Mouse (Mus musculus) limb, embryonic 11.5 days (tissue): Measurements from ENCODE around the gene Eml2. TPM values are rescaled to one million over a fixed set of nuclear protein-coding genes. Genes with fewer than 3 reads are reported as not detected.

Experiments used
- ATAC-seq: fragments of 200-750 bp; cut with Nextera tagmentation; 2 replicates; pipeline ENCODE4 v1.8.0; 2017; ENCODE audit warnings: low read depth; ENCODE audit not compliant: insufficient number of reproducible peaks, low FRiP score, low TSS enrichment
- DNase-seq: peaks from one replicate; pipeline ENCODE4 v3.0.0-alpha.2; 2015; ENCODE audit warnings: low spot score
- H3K27ac ChIP-seq: fragments of 300-500 bp; sonication (generic); replicated peaks from 2 replicates; pipeline ENCODE4 v1.5.1; 2014; ENCODE audit warnings: low read depth, mild to moderate bottlenecking, low read length
- H3K27me3 ChIP-seq: fragments of 300-500 bp; sonication (generic); 2 replicates; pipeline ENCODE4 v1.6.1; 2014; ENCODE audit warnings: mild to moderate bottlenecking, low read length, mixed read lengths; ENCODE audit not compliant: control insufficient read depth, insufficient read depth
- H3K36me3 ChIP-seq: fragments of 300-500 bp; sonication (generic); 2 replicates; pipeline ENCODE4 v1.6.1; 2014; ENCODE audit warnings: mild to moderate bottlenecking, low read length, moderate library complexity, mixed read lengths; ENCODE audit not compliant: control insufficient read depth, insufficient read depth
- H3K4me1 ChIP-seq: fragments of 300-500 bp; sonication (generic); 2 replicates; pipeline ENCODE4 v1.6.1; 2014; ENCODE audit warnings: low read length, mixed read lengths; ENCODE audit not compliant: control insufficient read depth, insufficient read depth
- H3K4me2 ChIP-seq: fragments of 300-500 bp; sonication (generic); 2 replicates; pipeline ENCODE4 v1.6.1; 2014; ENCODE audit warnings: low read depth, mild to moderate bottlenecking, moderate library complexity; ENCODE audit not compliant: severe bottlenecking
- H3K4me3 ChIP-seq: fragments of 300-500 bp; sonication (generic); 2 replicates; pipeline ENCODE4 v1.5.1; 2014; ENCODE audit warnings: low read depth, low read length
- H3K9ac ChIP-seq: fragments of 300-500 bp; sonication (generic); 2 replicates; pipeline ENCODE4 v1.6.1; 2014; ENCODE audit warnings: mild to moderate bottlenecking, low read length
- H3K9me3 ChIP-seq: fragments of 300-500 bp; sonication (generic); 2 replicates; pipeline ENCODE4 v1.6.1; 2016; ENCODE audit warnings: low read length; ENCODE audit not compliant: control insufficient read depth
- WGBS: fragments of 180-500 bp; shearing (Covaris S2); extraction: QIAGEN DNeasy Blood & Tissue Kit; methylation state at CpG from one replicate; pipeline ENCODE4 v1.1.7; 2014; 5-methylcytosine and 5-hydroxymethylcytosine counted together
- polyA plus RNA-seq: library from polyadenylated mRNA; unstranded; fragments of >200 nt; fragmentation: Nextera tagmentation; extraction: Ambion mirVana; gene quantifications from 2 replicates; pipeline ENCODE4 v1.2.1, GENCODE M21; 2014

Eml2 gene
- 2.2 and 2.3 TPM in 2 replicates for polyA plus RNA-seq

GRCm38 (mm10) chr7:19175708-19176515 is at the start of gene Eml2:
Eml2 (plus strand) TSS chr7:19176421.
- Histone ChIP-seq H3K4me2 (peak within 1 kb of the TSS; percentile 39), H3K9me3 (no peaks in the 10 kb centered on the region), H3K27me3 (peaks cover 51% of the 10 kb centered on the region), H3K36me3 (no peaks in the 10 kb centered on the region), H3K4me3 (peak within 1 kb of the TSS; percentile 5; the same call in 1 of the 2 replicates), H3K27ac (no peak within 1 kb of the TSS), H3K9ac (no peak within 1 kb of the TSS), H3K4me1 (peaks cover 5% of the 10 kb centered on the region; the same call in 1 of the 2 replicates)
- peak; percentile 49 for DNase-seq
- ATAC-seq = peak; percentile 52
- WGBS = under 1% methylated on average over 30 of the region's 30 CpGs

DNA sequence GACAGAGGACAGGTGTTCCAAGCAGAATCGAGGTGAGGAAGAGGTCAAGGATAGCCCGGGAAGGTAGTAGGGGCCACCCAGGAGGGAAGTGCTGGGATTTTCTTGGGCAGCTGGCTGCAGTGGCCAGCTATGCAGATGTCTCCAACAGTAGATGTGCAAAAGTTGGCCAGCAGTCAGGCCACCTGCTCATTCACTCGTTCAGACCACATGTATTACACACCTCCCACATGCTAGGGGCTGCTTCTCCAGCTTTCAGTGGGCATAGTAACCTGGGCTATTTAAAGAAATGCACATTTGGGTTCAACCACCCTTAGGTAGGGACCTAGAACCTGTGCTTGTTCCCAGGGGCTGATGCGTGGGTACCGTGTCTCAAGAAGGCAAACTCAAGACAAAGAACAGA is 48.5 kb upstream of the Eml2 start:
- no peak for ATAC-seq
- DNase-seq = no peak

DNA sequence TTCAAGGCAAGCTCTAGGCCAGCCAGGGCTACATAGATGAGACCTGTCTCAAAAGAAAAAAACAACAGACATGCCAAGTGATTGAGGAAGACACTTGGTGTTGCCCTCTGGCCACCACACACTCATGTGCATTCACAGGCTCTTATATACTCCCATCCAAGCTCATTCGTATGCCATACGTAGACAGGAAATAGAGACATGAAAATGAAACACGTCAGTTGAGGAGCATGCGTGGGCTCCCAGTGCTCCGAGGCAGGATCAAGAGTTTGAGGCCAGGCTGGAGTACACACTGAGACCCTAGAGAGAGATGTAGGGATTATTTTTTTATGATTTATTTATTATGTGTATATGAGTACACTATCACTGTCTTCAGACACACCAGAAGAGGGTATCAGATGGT is 46.8 kb upstream of the Eml2 start:
- Histone ChIP-seq H3K4me3 (no peak overlapping the region), H3K4me1 (no peaks in the 10 kb centered on the region), H3K9ac (no peak overlapping the region), H3K4me2 (no peak overlapping the region), H3K9me3 (no peaks in the 10 kb centered on the region), H3K27ac (no peak overlapping the region), H3K36me3 (peaks cover 2% of the 10 kb centered on the region; the same call in 1 of the 2 replicates), H3K27me3 (no peaks in the 10 kb centered on the region)
- ATAC-seq (no peak), DNase-seq (no peak)
- 97% methylated on average over 5 of the region's 5 CpGs for WGBS

More for the DNA sequence above, 48.5 kb upstream of the Eml2 start:
- Histone ChIP-seq H3K9ac (no peak overlapping the region), H3K4me1 (no peaks in the 10 kb centered on the region), H3K36me3 (peaks cover 2% of the 10 kb centered on the region; the same call in 1 of the 2 replicates), H3K4me3 (no peak overlapping the region), H3K4me2 (no peak overlapping the region), H3K9me3 (no peaks in the 10 kb centered on the region), H3K27ac (no peak overlapping the region), H3K27me3 (no peaks in the 10 kb centered on the region)
- WGBS = 82% methylated on average over 5 of the region's 5 CpGs

GRCm38 (mm10) chr7:19130657-19131056 is 45.6 kb upstream of the Eml2 start:
- Histone ChIP-seq H3K27ac (peak overlapping the region; percentile 31), H3K4me2 (peak overlapping the region; percentile 45; the same call in 1 of the 2 replicates), H3K9ac (peak overlapping the region; percentile 1; the same call in 1 of the 2 replicates), H3K9me3 (no peaks in the 10 kb centered on the region), H3K27me3 (no peaks in the 10 kb centered on the region), H3K36me3 (peaks cover under 1% of the 10 kb centered on the region; the same call in 1 of the 2 replicates), H3K4me3 (peak overlapping the region; percentile 17), H3K4me1 (no peaks in the 10 kb centered on the region)
- WGBS = 30% methylated on average over 4 of the region's 4 CpGs
- no peak for DNase-seq
- no peak for ATAC-seq

DNA sequence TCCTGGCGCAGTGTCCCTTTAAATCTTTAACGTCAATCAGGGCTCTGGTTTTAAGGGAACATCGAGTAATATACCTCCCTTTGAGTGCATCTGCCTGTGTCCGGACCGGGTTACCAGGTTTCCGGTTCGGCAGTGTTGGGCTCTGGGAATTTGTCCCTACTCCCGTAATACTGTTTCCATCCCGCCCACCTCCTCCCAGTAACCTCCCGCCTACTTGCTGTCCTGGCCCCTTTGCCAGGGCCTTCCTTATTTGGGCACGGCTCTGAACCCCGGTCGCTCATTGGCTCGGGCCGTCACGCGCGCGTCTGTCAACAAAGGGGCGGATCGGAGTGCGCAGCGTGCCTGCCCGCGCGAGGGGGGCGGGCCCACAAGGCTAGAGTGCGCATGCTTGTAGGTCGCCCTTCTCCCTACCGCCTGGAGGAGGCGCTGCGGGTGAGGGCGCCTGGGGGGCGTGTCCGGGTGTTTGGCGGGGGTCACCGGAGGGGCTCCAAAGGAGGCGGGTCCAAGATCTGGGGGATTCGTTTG is 44.8 kb upstream of the Eml2 start:
- H3K27me3 ChIP-seq = no peaks in the 10 kb centered on the region
- H3K27ac ChIP-seq = peak overlapping the region; percentile 31
- ATAC-seq (peak; percentile 98), DNase-seq (peak; percentile 97)
- peaks cover 7% of the 10 kb centered on the region; the same call in 1 of the 2 replicates for H3K36me3 ChIP-seq
- no peaks in the 10 kb centered on the region for H3K4me1 ChIP-seq
- H3K4me3 ChIP-seq = peak overlapping the region; percentile 17
- H3K4me2 ChIP-seq = peak overlapping the region; percentile 45
- no peaks in the 10 kb centered on the region for H3K9me3 ChIP-seq
- under 1% methylated on average over 39 of the region's 39 CpGs for WGBS
- peak overlapping the region; percentile 1; the same call in 1 of the 2 replicates for H3K9ac ChIP-seq

DNA sequence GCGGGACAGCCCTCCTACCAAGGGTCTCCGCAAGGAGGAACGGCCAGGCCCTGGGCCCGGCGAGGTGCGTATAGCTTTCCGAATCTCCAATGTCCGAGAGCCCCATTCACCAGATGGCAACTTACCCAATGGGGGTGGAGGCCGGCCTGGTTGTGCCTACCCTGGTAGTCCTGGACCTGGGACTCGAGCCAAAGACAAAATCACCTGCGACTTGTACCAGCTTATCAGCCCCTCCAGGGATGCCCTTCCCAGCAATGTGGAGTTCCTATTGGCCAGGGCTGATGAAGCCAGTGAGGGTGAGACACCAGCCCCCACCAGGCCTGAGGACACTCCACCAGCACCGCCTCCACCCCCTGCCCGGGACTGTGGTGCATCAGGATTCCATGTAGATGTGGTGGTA is 40.1 kb upstream of the Eml2 start:
- DNase-seq = no peak
- peaks cover 10% of the 10 kb centered on the region for H3K36me3 ChIP-seq
- H3K9ac ChIP-seq = no peak overlapping the region

GRCm38 (mm10) chr7:19136673-19137334 is 39.4 kb upstream of the Eml2 start:
- no peak overlapping the region for H3K4me3 ChIP-seq
- no peak overlapping the region for H3K27ac ChIP-seq
- 90% methylated on average over 38 of the region's 38 CpGs for WGBS

More for the DNA sequence above, 40.1 kb upstream of the Eml2 start:
- H3K4me2 ChIP-seq = no peak overlapping the region
- 94% methylated on average over 13 of the region's 13 CpGs for WGBS
- ATAC-seq = no peak
- H3K4me1 ChIP-seq = no peaks in the 10 kb centered on the region
- no peaks in the 10 kb centered on the region for H3K9me3 ChIP-seq
- H3K27ac ChIP-seq = no peak overlapping the region
- no peak overlapping the region for H3K4me3 ChIP-seq
- H3K27me3 ChIP-seq = no peaks in the 10 kb centered on the region

GRCm38 (mm10) chr7:19137380-19137779 is 38.8 kb upstream of the Eml2 start:
- Histone ChIP-seq H3K4me1 (no peaks in the 10 kb centered on the region), H3K9ac (no peak overlapping the region), H3K4me2 (no peak overlapping the region), H3K9me3 (no peaks in the 10 kb centered on the region), H3K27ac (no peak overlapping the region), H3K36me3 (peaks cover 10% of the 10 kb centered on the region), H3K4me3 (no peak overlapping the region), H3K27me3 (no peaks in the 10 kb centered on the region)
- ATAC-seq (no peak), DNase-seq (peak; percentile 75)
- 60% methylated on average over 5 of the region's 5 CpGs for WGBS

More at GRCm38 (mm10) chr7:19136673-19137334, 39.4 kb upstream of the Eml2 start:
- no peak overlapping the region for H3K4me2 ChIP-seq
- no peaks in the 10 kb centered on the region for H3K9me3 ChIP-seq
- H3K36me3 ChIP-seq = peaks cover 10% of the 10 kb centered on the region
- no peaks in the 10 kb centered on the region for H3K27me3 ChIP-seq
- ATAC-seq (no peak), DNase-seq (no peak)
- no peaks in the 10 kb centered on the region for H3K4me1 ChIP-seq
- H3K9ac ChIP-seq = no peak overlapping the region
